Mouse (Mus musculus): ENCODE measurements around the gene Krt72. TPM values are rescaled to one million over a fixed set of nuclear protein-coding genes. Genes with fewer than 3 reads are reported as not detected.

Krt72 gene
- polyA plus RNA-seq, 1 experiment from 2014 or later, result 0.11 TPM

- no peak overlapping the region for H3K27ac ChIP-seq
- ATAC-seq (ENCODE audit: low FRiP score, low read depth), result no peak
- no peak overlapping the region for H3K4me3 ChIP-seq
- H3K27me3 ChIP-seq, result 0 out of 2 replicates have a peak, but pooled peaks cover 10% of the 10 kb centered on the region
- no peaks in the 10 kb centered on the region for H3K9me3 ChIP-seq
- no peak overlapping the region for H3K4me2 ChIP-seq (replicated peaks)
- H3K4me1 ChIP-seq, result no peaks in the 10 kb centered on the region
- H3K9ac ChIP-seq, result no peak overlapping the region
- no peaks in the 10 kb centered on the region for H3K36me3 ChIP-seq
- 56% methylated on average over 8 of the region's 8 CpGs for WGBS
Measured at GRCm38 (mm10) chr15:101770226-101770625, 16.0 kb downstream of the Krt72 start.

- Histone ChIP-seq H3K4me3 (no peak within 1 kb of the TSS), H3K27me3 (peaks cover 35% of the 10 kb centered on the region), H3K9ac (no peak within 1 kb of the TSS), H3K27ac (no peak within 1 kb of the TSS), H3K4me1 (no peaks in the 10 kb centered on the region), H3K36me3 (no peaks in the 10 kb centered on the region), H3K9me3 (no peaks in the 10 kb centered on the region), H3K4me2 (replicated peaks) (no peak within 1 kb of the TSS)
- WGBS, result 60% methylated on average over 14 of the region's 14 CpGs
- no peak for ATAC-seq (ENCODE audit: low FRiP score, low read depth)
Measured at GRCm38 (mm10) chr15:101742711-101743110, 43.5 kb downstream of the Krt72 start, which contains the start of gene Krt71. Gene Krt71 (minus strand): TSS chr15:101743109.

- H3K4me1 ChIP-seq, result no peaks in the 10 kb centered on the region
- H3K36me3 ChIP-seq, result no peaks in the 10 kb centered on the region
- H3K9me3 ChIP-seq, result no peaks in the 10 kb centered on the region
- 81% methylated on average over 7 of the region's 7 CpGs for WGBS
- H3K9ac ChIP-seq, result no peak overlapping the region
- H3K4me3 ChIP-seq, result no peak overlapping the region
- ATAC-seq (ENCODE audit: low FRiP score, low read depth), result no peak
- no peak overlapping the region for H3K27ac ChIP-seq
- H3K27me3 ChIP-seq, result peaks cover 16% of the 10 kb centered on the region
- H3K4me2 ChIP-seq (replicated peaks), result no peak overlapping the region
Measured at GRCm38 (mm10) chr15:101737786-101738185, 48.5 kb downstream of the Krt72 start.

- H3K4me3 ChIP-seq, result no peak overlapping the region
- no peak for ATAC-seq (ENCODE audit: low FRiP score, low read depth)
- H3K4me2 ChIP-seq (replicated peaks), result no peak overlapping the region
- no peaks in the 10 kb centered on the region for H3K36me3 ChIP-seq
- no peaks in the 10 kb centered on the region for H3K27me3 ChIP-seq
- H3K9ac ChIP-seq, result no peak overlapping the region
- H3K27ac ChIP-seq, result no peak overlapping the region
- no peaks in the 10 kb centered on the region for H3K4me1 ChIP-seq
- H3K9me3 ChIP-seq, result no peaks in the 10 kb centered on the region
Measured at GRCm38 (mm10) chr15:101730653-101731052, 55.6 kb downstream of the Krt72 start.

Other genes with a start within 250 kb of the Krt72 start
- gene Krt82, start 235.8 kb downstream of the Krt72 start, polyA plus RNA-seq (2015; fragmentation: Nextera tagmentation; extraction: Ambion mirVana), result not detected in 2 replicates
- gene Krt90, start 223.5 kb downstream of the Krt72 start, polyA plus RNA-seq (2015; fragmentation: Nextera tagmentation; extraction: Ambion mirVana), result 0.08 TPM in 1 of 2 replicates, not detected in the other
- 0.31 and 0.52 TPM in 2 replicates for gene Krt75, start 212.6 kb downstream of the Krt72 start, polyA plus RNA-seq (2015; fragmentation: Nextera tagmentation; extraction: Ambion mirVana)
- gene Gm5414, start 158.3 kb downstream of the Krt72 start, polyA plus RNA-seq (2015; fragmentation: Nextera tagmentation; extraction: Ambion mirVana), result not detected in 2 replicates
- gene Gm5478, start 139.1 kb downstream of the Krt72 start, polyA plus RNA-seq (2015; fragmentation: Nextera tagmentation; extraction: Ambion mirVana), result not detected in 2 replicates
- not detected in 2 replicates for gene Krt6b, start 106.2 kb downstream of the Krt72 start, polyA plus RNA-seq (2015; fragmentation: Nextera tagmentation; extraction: Ambion mirVana)
- 1.1 and 1.7 TPM in 2 replicates for gene Krt6a, start 92.2 kb downstream of the Krt72 start, polyA plus RNA-seq (2015; fragmentation: Nextera tagmentation; extraction: Ambion mirVana)
- gene Krt5, start 73.6 kb downstream of the Krt72 start, polyA plus RNA-seq (2015; fragmentation: Nextera tagmentation; extraction: Ambion mirVana), result 199 and 235 TPM in 2 replicates
- not detected in 2 replicates for gene Krt71, start 43.4 kb downstream of the Krt72 start, polyA plus RNA-seq (2015; fragmentation: Nextera tagmentation; extraction: Ambion mirVana)
- gene Krt73, start 15.9 kb upstream of the Krt72 start, polyA plus RNA-seq (2015; fragmentation: Nextera tagmentation; extraction: Ambion mirVana), result not detected in 2 replicates
- 0.47 and 0.57 TPM in 2 replicates for gene Krt2, start 31.7 kb upstream of the Krt72 start, polyA plus RNA-seq (2015; fragmentation: Nextera tagmentation; extraction: Ambion mirVana)
- 13.3 and 15.8 TPM in 2 replicates for gene Krt1, start 64.3 kb upstream of the Krt72 start, polyA plus RNA-seq (2015; fragmentation: Nextera tagmentation; extraction: Ambion mirVana)
- 0.25 and 0.31 TPM in 2 replicates for gene Krt77, start 83.2 kb upstream of the Krt72 start, polyA plus RNA-seq (2015; fragmentation: Nextera tagmentation; extraction: Ambion mirVana)
- not detected in 2 replicates for gene Krt76, start 106.5 kb upstream of the Krt72 start, polyA plus RNA-seq (2015; fragmentation: Nextera tagmentation; extraction: Ambion mirVana)
- 4.1 and 6.3 TPM in 2 replicates for gene Krt4, start 138.3 kb upstream of the Krt72 start, polyA plus RNA-seq (2015; fragmentation: Nextera tagmentation; extraction: Ambion mirVana)
- 0.15 and 0.20 TPM in 2 replicates for gene Krt79, start 153.9 kb upstream of the Krt72 start, polyA plus RNA-seq (2015; fragmentation: Nextera tagmentation; extraction: Ambion mirVana)
- 0.06 TPM in 1 of 2 replicates, not detected in the other for gene Krt78, start 167.8 kb upstream of the Krt72 start, polyA plus RNA-seq (2015; fragmentation: Nextera tagmentation; extraction: Ambion mirVana)
- gene Krt8, start 218.0 kb upstream of the Krt72 start, polyA plus RNA-seq (2015; fragmentation: Nextera tagmentation; extraction: Ambion mirVana), result 7.3 and 7.8 TPM in 2 replicates
- gene Krt18, start 241.7 kb upstream of the Krt72 start, polyA plus RNA-seq (2015; fragmentation: Nextera tagmentation; extraction: Ambion mirVana), result 20.9 and 21.2 TPM in 2 replicates